Mouse (Mus musculus) hematopoietic stem cell, adult 5-6 weeks (primary cell): ENCODE results near the gene Fbxl7. TPM values are rescaled to one million over a fixed set of nuclear protein-coding genes. Genes with fewer than 3 reads are reported as not detected.

Source experiments
- ATAC-seq, 2 experiments: fragments of 125-278 bp in 1 of 2; replicated peaks in 1 of 2; 2 replicates each; pipeline ENCODE4 v1.8.0; 2016 to 2017; ENCODE audit warnings: inconsistent platforms in 2 of 2, mild to moderate bottlenecking in 2 of 2, moderate number of reproducible peaks in 2 of 2, low read depth in 1 of 2, moderate TSS enrichment in 1 of 2; ENCODE audit not compliant: low FRiP score in 2 of 2, poor library complexity in 2 of 2, severe bottlenecking in 2 of 2, insufficient read depth in 1 of 2, low TSS enrichment in 1 of 2
- total RNA-seq: library from RNA; stranded (forward); fragments of 172-1452, 232-1000 nt; gene quantifications from 2 replicates; pipeline ENCODE4 v1.2.3, GENCODE M21; 2017

Gene Fbxl7
- total RNA-seq, 1 experiment from 2014 or later: not detected

- no peak for ATAC-seq
Observed at GRCm38 (mm10) chr15:26838386-26838785, 57.0 kb downstream of the Fbxl7 start.

- ATAC-seq: no peak
Observed at GRCm38 (mm10) chr15:26837200-26837599, 58.2 kb downstream of the Fbxl7 start.

GRCm38 (mm10) chr15:26834415-26834814 lies 61.0 kb downstream of the Fbxl7 start:
- ATAC-seq: no peak

GRCm38 (mm10) chr15:26831141-26831540 lies 64.2 kb downstream of the Fbxl7 start:
- no peak for ATAC-seq

GRCm38 (mm10) chr15:26816931-26817330 lies 78.4 kb downstream of the Fbxl7 start:
- ATAC-seq: no peak

- ATAC-seq: no peak
Observed at GRCm38 (mm10) chr15:26812856-26813255, 82.5 kb downstream of the Fbxl7 start.

- no peak for ATAC-seq
Observed at GRCm38 (mm10) chr15:26809569-26809968, 85.8 kb downstream of the Fbxl7 start.

GRCm38 (mm10) chr15:26804046-26804445 lies 91.3 kb downstream of the Fbxl7 start:
- ATAC-seq: no peak

- ATAC-seq: no peak
Observed at GRCm38 (mm10) chr15:26799457-26800021, 95.8 kb downstream of the Fbxl7 start.

- no peak for ATAC-seq
Observed at GRCm38 (mm10) chr15:26795937-26796336, 99.4 kb downstream of the Fbxl7 start.

DNA sequence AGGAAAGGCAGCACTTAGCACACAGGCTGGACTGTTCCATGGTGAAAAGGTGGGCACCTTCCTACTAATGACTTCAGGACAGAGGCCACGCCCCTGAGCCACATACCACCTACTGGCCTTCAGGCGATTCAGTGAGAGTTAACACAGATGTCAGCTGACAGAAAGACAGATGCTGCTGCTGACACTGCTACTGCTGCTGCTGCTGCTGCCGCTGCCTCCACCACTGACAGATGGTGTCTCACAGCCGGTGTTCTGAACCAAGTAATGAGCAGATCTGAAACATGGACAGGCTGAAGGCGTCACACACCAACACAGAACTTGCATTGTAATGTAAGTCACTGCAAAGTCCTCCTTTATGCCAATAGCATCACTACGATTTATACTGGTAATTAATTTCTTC lies 99.9 kb downstream of the Fbxl7 start:
- ATAC-seq: no peak

GRCm38 (mm10) chr15:26787148-26787547 lies 108.2 kb downstream of the Fbxl7 start:
- no peak for ATAC-seq

DNA sequence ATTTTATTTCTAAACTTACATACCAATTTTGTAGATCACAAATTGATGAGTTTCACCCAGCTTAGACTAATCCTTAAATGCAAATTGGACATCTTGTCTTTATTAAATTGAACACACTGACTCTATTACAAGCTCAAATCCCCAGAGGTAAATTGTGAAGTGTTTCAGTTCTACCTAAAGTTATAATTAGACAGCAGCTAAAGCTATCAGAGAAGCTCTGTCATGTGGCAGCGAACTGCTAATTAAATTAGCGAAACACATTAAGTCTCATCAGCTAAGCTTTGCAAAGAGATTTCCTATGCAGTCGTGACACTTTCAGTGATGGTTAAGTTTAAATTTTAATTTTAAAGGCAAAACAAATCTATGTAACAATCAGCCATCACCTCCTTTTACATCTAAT lies 114.8 kb downstream of the Fbxl7 start:
- ATAC-seq: no peak

- ATAC-seq: no peak
Observed at GRCm38 (mm10) chr15:26779129-26779528, 116.3 kb downstream of the Fbxl7 start.

DNA sequence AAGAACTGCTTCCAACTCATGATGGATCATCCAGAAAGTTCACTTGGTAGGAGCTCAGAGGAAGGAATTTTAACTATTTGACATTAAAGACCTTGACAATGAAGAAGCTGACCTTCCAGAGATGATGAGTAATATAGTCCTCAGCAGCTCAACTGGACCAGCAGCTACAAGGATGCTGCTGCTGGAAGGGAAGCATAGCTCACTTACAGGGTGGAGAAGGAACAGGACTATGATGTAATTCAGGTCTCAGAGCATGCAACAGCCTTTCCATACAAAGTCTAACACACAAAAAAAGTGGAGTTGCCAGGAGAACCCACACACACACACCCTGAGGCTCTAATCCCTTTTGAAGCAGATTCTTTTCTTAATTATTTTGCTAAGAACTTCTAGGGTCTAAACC lies 119.7 kb downstream of the Fbxl7 start:
- no peak for ATAC-seq

- no peak for ATAC-seq
Observed at GRCm38 (mm10) chr15:26774895-26775294, 120.5 kb downstream of the Fbxl7 start.

GRCm38 (mm10) chr15:26761651-26762050 lies 133.7 kb downstream of the Fbxl7 start:
- no peak for ATAC-seq

DNA sequence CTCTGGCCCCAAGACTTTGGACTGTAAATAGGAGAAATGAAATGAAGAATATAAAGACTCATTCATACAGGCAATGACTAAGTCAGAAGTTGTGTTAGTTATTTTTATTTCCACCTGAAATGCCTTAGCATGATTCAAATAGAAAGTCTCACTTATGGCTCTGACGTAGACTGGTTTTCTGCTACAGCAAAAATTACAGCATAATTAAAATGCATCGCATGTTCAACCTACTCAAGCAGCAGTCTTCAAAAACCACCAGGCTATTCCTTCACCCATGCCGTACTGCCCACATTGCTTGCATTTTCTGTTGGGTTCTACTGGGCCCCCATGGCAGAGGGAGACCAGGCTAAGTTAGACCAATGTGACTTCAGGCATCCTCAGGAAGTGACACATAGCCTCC lies 146.9 kb downstream of the Fbxl7 start:
- ATAC-seq: no peak

DNA sequence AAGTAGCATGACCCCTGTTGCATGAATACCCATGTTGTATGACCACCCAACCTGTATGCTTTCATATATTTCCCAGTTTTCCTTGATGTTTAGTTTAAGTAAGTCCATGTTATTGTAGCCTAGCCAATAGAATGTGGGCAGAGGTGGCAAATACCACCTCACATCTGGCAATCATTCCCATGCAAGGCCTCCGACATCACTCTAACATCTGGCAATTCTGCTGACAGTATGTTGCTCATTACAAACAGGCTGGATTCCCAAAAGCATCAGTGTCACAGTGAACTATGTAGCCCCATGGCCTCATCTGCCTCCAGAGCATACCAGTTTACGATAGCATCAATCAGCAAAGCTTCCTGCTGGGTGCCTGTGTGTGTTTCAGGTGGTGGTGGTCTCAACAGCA lies 163.0 kb downstream of the Fbxl7 start:
- ATAC-seq: no peak

DNA sequence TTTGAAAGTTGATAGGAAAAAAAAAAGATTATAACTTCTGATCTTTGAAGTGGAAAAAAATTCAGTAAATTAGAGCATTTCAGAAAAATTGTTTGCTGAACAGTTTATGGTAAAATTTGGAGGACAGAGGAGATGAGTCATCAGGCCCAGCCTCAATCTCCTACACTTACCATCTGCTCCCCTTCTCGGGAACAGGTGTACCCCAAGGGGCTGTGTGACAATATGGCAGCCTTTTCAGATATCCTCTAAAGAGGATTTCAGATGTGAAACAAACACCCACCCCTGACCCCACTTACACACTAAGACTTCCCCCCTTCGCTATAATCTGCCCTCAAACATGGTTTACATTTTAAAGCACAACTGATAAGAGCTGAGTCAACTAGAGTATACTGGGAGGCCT lies 164.6 kb downstream of the Fbxl7 start:
- ATAC-seq: no peak
